ENCODE assay signal across 8 mouse cellular contexts in the genomic region with DNA sequence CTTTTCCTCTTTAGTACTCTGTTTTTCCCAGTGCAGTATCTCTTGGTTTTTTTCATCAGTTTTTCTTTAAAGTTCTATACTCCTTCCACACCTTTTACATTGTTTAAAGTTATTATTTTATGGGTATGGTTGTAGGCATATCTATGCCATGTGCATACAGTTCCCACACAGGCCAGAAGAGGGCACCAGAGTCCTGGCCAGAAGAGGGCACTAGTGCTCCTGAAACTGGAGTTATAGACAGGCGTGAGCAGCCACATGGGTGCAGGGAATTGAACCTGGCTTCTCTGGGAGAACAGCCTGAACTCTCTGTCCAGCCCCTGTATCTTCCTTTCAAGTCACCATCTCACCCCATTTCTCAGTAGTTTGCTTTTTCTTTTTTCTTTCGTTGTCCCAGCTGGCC. TPM values are rescaled to one million over a fixed set of nuclear protein-coding genes. Genes with fewer than 3 reads are reported as not detected.
A peak's percentile ranks its signal among the peaks of the same experiment; 100 is the strongest.
DNase-seq lines count a peak whose midpoint lies in the region; ATAC-seq and TF ChIP-seq lines count a peak whose summit lies in the region.

No protein-coding gene starts in this region.

- H3K27ac ChIP-seq in liver, adult 2 months (replicated peaks; ENCODE audit: insufficient read depth, low read depth, low read length), result no peak overlapping the region

- ATAC-seq in cerebellum, adult (ENCODE audit: insufficient number of reproducible peaks, low FRiP score, low TSS enrichment), result no peak

- TF ChIP-seq CTCF in liver, adult 2 months (IDR thresholded peaks at IDR 0.05; ENCODE audit: low read depth, low read length), result peak; percentile 89

- H3K4me3 ChIP-seq in liver, adult 2 months (ENCODE audit: insufficient read depth, low read depth, low read length), result no peak overlapping the region

- no peaks in the 10 kb centered on the region for H3K27me3 ChIP-seq in liver, adult 2 months (ENCODE audit: control insufficient read depth, insufficient read depth, low read length)

- DNase-seq in cerebellum, adult 18-20 months, result peak; percentile 79
- peak; percentile 68 for DNase-seq in ovary, postnatal 36 days (ENCODE audit: low spot score)
- no peak for DNase-seq in ovary, postnatal 10 days (ENCODE audit: low spot score)
- DNase-seq in c-Kit-positive CD71-positive TER-119-negative erythroid progenitor cells, embryonic 14.5 days (ENCODE audit: low read depth), result peak; percentile 53
- peak; percentile 72 for DNase-seq in gastrocnemius, postnatal 14 days
- DNase-seq in liver, adult 2 months (ENCODE audit: extremely low read depth, low read depth, low spot score), result peak; percentile 49
- DNase-seq in retina, postnatal 1 day, result peak; percentile 72

- no peaks in the 10 kb centered on the region for H3K36me3 ChIP-seq in liver, adult 2 months (ENCODE audit: control insufficient read depth, insufficient read depth, low read length)

- TF ChIP-seq POLR2A in liver, adult 2 months (IDR thresholded peaks at IDR 0.05; ENCODE audit: extremely low read depth, insufficient read depth, low read length), result no peak

- intact Hi-C loops in gastrocnemius, postnatal 14 days (cut with DNase I; ENCODE audit: low total_unique reads), result no loop called here

- 45% methylated on average over 2 of the region's 2 CpGs for WGBS in liver, adult 2 months

- H3K79me2 ChIP-seq in liver, adult 2 months (ENCODE audit: control insufficient read depth, insufficient read depth, low read length), result no peaks in the 10 kb centered on the region

- H3K4me1 ChIP-seq in liver, adult 2 months (ENCODE audit: control insufficient read depth, insufficient read depth, low read length), result no peaks in the 10 kb centered on the region

- no peak overlapping the region for H3K9ac ChIP-seq in liver, adult 2 months (ENCODE audit: low read depth, low read length)

RNA-seq across cellular contexts. Expression of gene Ssc5d, which starts 12.9 kb away (rescaled TPM):
- total RNA-seq in gastrocnemius, postnatal 14 days (2021), result 10 to 100 TPM; 28.5 to 33.4 TPM
- total RNA-seq in liver, adult 2 months (2014; rRNA removed), result 0.07 and 0.18 TPM in 2 replicates
- 0.14 and 0.26 TPM in 2 replicates for polyA plus RNA-seq in liver, adult 2 months (2012; rRNA removed)

RNA-seq across cellular contexts. Expression of gene Nat14, which starts 16.6 kb away (rescaled TPM):
- 1 to 10 TPM; 2.4 to 3.3 TPM for total RNA-seq in gastrocnemius, postnatal 14 days (2021)
- total RNA-seq in liver, adult 2 months (2014; rRNA removed), result 0.20 and 0.28 TPM in 2 replicates
- 0.66 and 0.75 TPM in 2 replicates for polyA plus RNA-seq in liver, adult 2 months (2012; rRNA removed)

RNA-seq across cellular contexts. Expression of gene Zfp628, which starts 23.4 kb away (rescaled TPM):
- total RNA-seq in gastrocnemius, postnatal 14 days (2021), result 1 to 10 TPM; 7.9 to 8.4 TPM
- 0.55 and 0.74 TPM in 2 replicates for total RNA-seq in liver, adult 2 months (2014; rRNA removed)
- polyA plus RNA-seq in liver, adult 2 months (2012; rRNA removed), result 6.2 and 8.3 TPM in 2 replicates

RNA-seq across cellular contexts. Expression of gene Sbk2, which starts 25.8 kb away (rescaled TPM):
- total RNA-seq in gastrocnemius, postnatal 14 days (2021), result 10 to 100 TPM; 39.9 to 51.4 TPM
- total RNA-seq in liver, adult 2 months (2014; rRNA removed), result not detected in 2 replicates
- polyA plus RNA-seq in liver, adult 2 months (2012; rRNA removed), result 0.12 TPM in 1 of 2 replicates, not detected in the other

RNA-seq across cellular contexts. Expression of gene Gm36210, which starts 32.1 kb away (rescaled TPM):
- not detected for total RNA-seq in gastrocnemius, postnatal 14 days (2021)
- not detected in 2 replicates for total RNA-seq in liver, adult 2 months (2014; rRNA removed)
- polyA plus RNA-seq in liver, adult 2 months (2012; rRNA removed), result 0.13 TPM in 1 of 2 replicates, not detected in the other

Comparison
In these comparisons a context has a peak if more than half of its experiments do, and no peak if none do; other contexts are left out.
1. RNA of gene Ssc5d, which starts 12.9 kb away (total RNA-seq): 28.5 to 33.4 TPM in gastrocnemius, postnatal 14 days; 0.07 to 0.18 TPM in liver, adult 2 months; every median in the first group is over 10 times any median in the second.